Mouse (Mus musculus): ENCODE data around the gene Wnt11.

- TF ChIP-seq TCF12 (IDR thresholded peaks at IDR 0.05; ENCODE audit: insufficient read depth, poor library complexity, severe bottlenecking) (no peak), SRF (IDR thresholded peaks at IDR 0.05; ENCODE audit: control insufficient read depth, insufficient read length, low read depth) (no peak), POLR2A (IDR thresholded peaks at IDR 0.05; ENCODE audit: insufficient read length, low read depth) (no peak)
Observed at GRCm38 (mm10) chr7:98867794-98868150, 32.9 kb downstream of the Wnt11 start.
